Comparison of ENCODE assay signal across 8 mouse cellular contexts in the genomic region with DNA sequence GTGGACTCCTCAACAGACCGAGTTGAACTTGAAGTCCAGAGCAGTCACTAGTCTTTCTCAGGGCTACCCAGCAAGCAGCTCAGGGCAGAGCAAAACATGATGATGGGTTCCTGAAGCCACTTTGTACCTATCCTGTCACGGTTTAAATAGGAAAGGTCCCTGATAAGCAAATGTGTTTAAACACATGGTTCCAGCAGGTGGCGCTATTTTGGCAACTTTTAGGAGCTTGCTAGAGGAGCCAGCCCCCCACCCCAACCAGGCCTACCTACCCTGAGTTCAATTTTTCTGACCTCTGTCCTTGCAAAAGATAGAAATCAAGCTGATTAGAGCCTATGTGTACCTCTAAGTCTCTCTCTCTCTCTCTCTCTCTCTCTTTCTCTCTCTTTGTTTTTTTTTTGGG. TPM values are rescaled to one million over a fixed set of nuclear protein-coding genes. Genes with fewer than 3 reads are reported as not detected.
A peak's percentile ranks its signal among the peaks of the same experiment; 100 is the strongest.
DNase-seq lines count a peak whose midpoint lies in the region; ATAC-seq lines count a peak whose summit lies in the region.

No protein-coding gene starts in this region.

- 22% methylated on average over 3 of the region's 3 CpGs for WGBS in hindbrain, embryonic 14.5 days
- 21% methylated on average over 3 of the region's 3 CpGs for WGBS in hindbrain, embryonic 13.5 days

- no peak overlapping the region for H3K27ac ChIP-seq in hindbrain, embryonic 14.5 days
- no peak overlapping the region for H3K27ac ChIP-seq in hindbrain, embryonic 13.5 days

- no peaks in the 10 kb centered on the region for H3K36me3 ChIP-seq in hindbrain, embryonic 14.5 days (replicated peaks; ENCODE audit: control insufficient read depth, insufficient read depth)
- no peaks in the 10 kb centered on the region for H3K36me3 ChIP-seq in hindbrain, embryonic 13.5 days

- ATAC-seq in hindbrain, embryonic 14.5 days (ENCODE audit: low FRiP score), result no peak
- no peak for ATAC-seq in hindbrain, embryonic 13.5 days (ENCODE audit: low FRiP score)

- H3K4me3 ChIP-seq in hindbrain, embryonic 14.5 days (replicated peaks; ENCODE audit: low read length), result no peak overlapping the region
- no peak overlapping the region for H3K4me3 ChIP-seq in hindbrain, embryonic 13.5 days

- H3K27me3 ChIP-seq in hindbrain, embryonic 14.5 days (ENCODE audit: control insufficient read depth, insufficient read depth, low read length), result no peaks in the 10 kb centered on the region
- 0 out of 2 replicates have a peak, but pooled peaks cover under 1% of the 10 kb centered on the region for H3K27me3 ChIP-seq in hindbrain, embryonic 13.5 days

- no peak overlapping the region for H3K9ac ChIP-seq in hindbrain, embryonic 14.5 days
- H3K9ac ChIP-seq in hindbrain, embryonic 13.5 days, result no peak overlapping the region

- H3K9me3 ChIP-seq in hindbrain, embryonic 14.5 days (ENCODE audit: control insufficient read depth, low read length), result no peaks in the 10 kb centered on the region
- no peaks in the 10 kb centered on the region for H3K9me3 ChIP-seq in hindbrain, embryonic 13.5 days

- no peak overlapping the region for H3K4me2 ChIP-seq in hindbrain, embryonic 14.5 days (replicated peaks)
- no peak overlapping the region for H3K4me2 ChIP-seq in hindbrain, embryonic 13.5 days

- peak; percentile 62 for DNase-seq in hindbrain, embryonic 14.5 days (ENCODE audit: low spot score)
- peak; percentile 69 to 70 for DNase-seq in B cell, adult 2 months
- DNase-seq in ES-CJ7 (ENCODE audit: low read depth, low spot score), result peak; percentile 91
- DNase-seq in embryo, embryonic 10.5 days (ENCODE audit: low spot score), result peak; percentile 77
- DNase-seq in lung, postnatal 36 days, result peak; percentile 75
- DNase-seq in right cerebral cortex, postnatal 25 days, result no peak
- no peak for DNase-seq in urinary bladder, adult 18-20 months (ENCODE audit: low spot score in 2 of 2)

- peaks cover 4% of the 10 kb centered on the region; the same call in 1 of the 2 replicates for H3K4me1 ChIP-seq in hindbrain, embryonic 14.5 days (replicated peaks; ENCODE audit: control insufficient read depth, insufficient read depth, low read length)
- peaks cover 4% of the 10 kb centered on the region for H3K4me1 ChIP-seq in hindbrain, embryonic 13.5 days (replicated peaks)

RNA-seq across cellular contexts. Expression of a gene that starts 10.3 kb away (rescaled TPM):
- polyA plus RNA-seq in hindbrain, embryonic 14.5 days (2014; fragmentation: Nextera tagmentation; extraction: Ambion mirVana), result 10.3 and 10.6 TPM in 2 replicates
- 8.9 and 10.3 TPM in 2 replicates for polyA plus RNA-seq in hindbrain, embryonic 13.5 days (2015; fragmentation: Nextera tagmentation; extraction: Ambion mirVana)

RNA-seq across cellular contexts. Expression of a gene that starts 36.4 kb away (rescaled TPM):
- polyA plus RNA-seq in hindbrain, embryonic 14.5 days (2014; fragmentation: Nextera tagmentation; extraction: Ambion mirVana), result 429 and 481 TPM in 2 replicates
- 646 and 674 TPM in 2 replicates for polyA plus RNA-seq in hindbrain, embryonic 13.5 days (2015; fragmentation: Nextera tagmentation; extraction: Ambion mirVana)

Comparison
In these comparisons a context has a peak if more than half of its experiments do, and no peak if none do; other contexts are left out.
1. DNase-seq: peak in hindbrain, embryonic 14.5 days (single experiment), B cell, adult 2 months (2 of 2), ES-CJ7 (single experiment), embryo, embryonic 10.5 days (single experiment) and lung, postnatal 36 days (single experiment); none in right cerebral cortex, postnatal 25 days (single experiment) and urinary bladder, adult 18-20 months (0 of 2).